Mouse (Mus musculus) MEL-GATA-1-ER (cell line): ENCODE results near the gene Olfr364-ps1.

Experiments used
- DNase-seq: peaks from one replicate; pipeline ENCODE4 v3.0.0-alpha.2; 2012; ENCODE audit warnings: low read depth; ENCODE audit errors: extremely low read depth

Gene Olfr364-ps1

DNA sequence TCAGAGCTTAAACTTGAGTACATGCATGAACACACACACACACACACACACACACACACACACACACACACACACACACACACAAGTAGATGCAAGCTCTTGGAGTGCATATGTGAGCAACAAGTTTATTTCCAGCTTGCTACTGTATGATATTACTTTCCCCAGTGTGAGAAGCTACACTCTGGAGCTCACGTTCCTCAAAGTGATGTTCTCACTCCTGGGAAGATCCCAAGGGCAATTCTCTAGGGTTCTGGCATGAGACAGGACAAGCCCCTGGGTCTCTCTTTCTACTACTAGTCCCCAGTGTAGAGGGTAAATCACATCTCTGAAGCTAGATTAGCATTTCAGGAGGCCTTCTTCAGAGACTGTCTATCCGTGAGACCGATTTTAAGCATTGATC lies at the start of gene Olfr364-ps1:
Gene Olfr364-ps1, plus strand, starts transcription at position 301 of the 400 bp plus-strand sequence.
- DNase-seq = no peak

GRCm38 (mm10) chr2:37117810-37118209 lies 21.3 kb upstream of the Olfr364-ps1 start, which contains the start of gene Olfr362:
Gene Olfr362 (minus strand): TSS chr2:37117910.
- DNase-seq = no peak

DNA sequence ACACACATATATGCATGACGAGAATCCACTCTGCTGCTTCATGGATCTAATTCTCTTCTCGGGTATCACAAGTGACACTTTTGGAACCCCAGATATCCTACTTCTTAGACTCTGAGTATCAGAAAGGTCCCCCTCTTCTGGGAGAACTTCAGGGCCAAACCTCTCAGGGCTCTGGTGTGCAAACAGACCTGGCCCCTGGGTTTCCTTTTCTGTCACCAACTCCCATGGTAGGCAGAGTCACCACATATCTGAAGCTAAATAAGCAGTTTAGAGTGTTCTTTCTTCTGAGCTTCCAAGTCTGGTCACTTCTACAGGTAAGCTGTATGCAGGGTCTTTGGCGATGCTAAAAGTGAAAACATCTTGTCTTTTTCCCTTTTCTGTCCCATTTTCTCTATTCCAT lies 48.8 kb downstream of the Olfr364-ps1 start, which contains the start of gene Olfr365:
Gene Olfr365, plus strand, starts transcription at position 301 of the 400 bp plus-strand sequence.
- DNase-seq = no peak
